Mouse (Mus musculus) cerebellum, adult 2 months (tissue): ENCODE results near the gene Ccdc146. TPM values are rescaled to one million over a fixed set of nuclear protein-coding genes. Genes with fewer than 3 reads are reported as not detected.

Experiments used
- DNase-seq, 2 experiments: peaks; one replicate each; pipeline ENCODE4 v3.0.0; 2021
- H3K27ac ChIP-seq: fragments of 200-500 bp; 2 replicates; pipeline ENCODE4 v1.5.1; 2012; ENCODE audit warnings: low read length, control low read depth, inconsistent platforms; ENCODE audit not compliant: insufficient read depth
- H3K27me3 ChIP-seq: fragments of 200-500 bp; 2 replicates; pipeline ENCODE4 v1.6.1; 2012; ENCODE audit warnings: inconsistent platforms, mild to moderate bottlenecking, low read length, moderate library complexity; ENCODE audit not compliant: control insufficient read depth, insufficient read depth
- H3K4me1 ChIP-seq: fragments of 200-500 bp; 2 replicates; pipeline ENCODE4 v1.6.1; 2011; ENCODE audit warnings: low read length; ENCODE audit not compliant: control insufficient read depth, insufficient read depth
- H3K4me3 ChIP-seq: fragments of 200-500 bp; replicated peaks from 2 replicates; pipeline ENCODE3; 2011; ENCODE audit warnings: mild to moderate bottlenecking, low read depth, low read length, control low read depth; ENCODE audit not compliant: insufficient read depth
- CTCF ChIP-seq: fragments of 200-500 bp; IDR thresholded peaks from 2 replicates; pipeline ENCODE4 v1.5.1; 2011; ENCODE audit warnings: low read depth, mild to moderate bottlenecking, control low read depth, low read length, moderate library complexity, borderline replicate concordance; ENCODE audit not compliant: insufficient read depth
- POLR2A ChIP-seq: fragments of 200-500 bp; IDR thresholded peaks from 2 replicates; pipeline ENCODE4 v1.6.1; 2011; ENCODE audit warnings: low read length, control low read depth, borderline replicate concordance; ENCODE audit not compliant: insufficient read depth
- WGBS: fragments of 180-500 bp; shearing (Covaris S2); methylation state at CpG from one replicate; pipeline ENCODE4 v1.1.7; 2018; 5-methylcytosine and 5-hydroxymethylcytosine counted together
- polyA plus RNA-seq: library from polyadenylated mRNA; depleted of rRNA; stranded (reverse); fragments of >200 nt; gene quantifications from 2 replicates; pipeline ENCODE4 v1.2.3, GENCODE M21; 2012; rRNA removed

The Ccdc146 gene
- polyA plus RNA-seq, 1 experiment, result 0.33 TPM

GRCm38 (mm10) chr5:21255551-21256132 lies 168.8 kb downstream of the Ccdc146 start:
- WGBS, result 86% methylated on average over 5 of the region's 5 CpGs
- DNase-seq, result no peak
- Histone ChIP-seq H3K4me3 (no peak overlapping the region), H3K27me3 (no peaks in the 10 kb centered on the region), H3K27ac (no peak overlapping the region), H3K4me1 (no peaks in the 10 kb centered on the region)
- TF ChIP-seq CTCF, result no peak
- no peak for TF ChIP-seq POLR2A

GRCm38 (mm10) chr5:21254731-21255525 lies 169.5 kb downstream of the Ccdc146 start:
- Histone ChIP-seq H3K4me1 (no peaks in the 10 kb centered on the region), H3K27ac (no peak overlapping the region), H3K27me3 (no peaks in the 10 kb centered on the region), H3K4me3 (no peak overlapping the region)
- 97% methylated on average over 12 of the region's 12 CpGs for WGBS
- TF ChIP-seq POLR2A (no peak), CTCF (no peak)
- no peak for DNase-seq

GRCm38 (mm10) chr5:21248834-21249233 lies 175.6 kb downstream of the Ccdc146 start:
- TF ChIP-seq POLR2A (no peak), CTCF (no peak)
- DNase-seq, result no peak
- H3K27ac ChIP-seq, result no peak overlapping the region
- H3K27me3 ChIP-seq, result no peaks in the 10 kb centered on the region
- 83% methylated on average over 5 of the region's 5 CpGs for WGBS
- no peak overlapping the region for H3K4me3 ChIP-seq
- no peaks in the 10 kb centered on the region for H3K4me1 ChIP-seq

GRCm38 (mm10) chr5:21247916-21248315 lies 176.6 kb downstream of the Ccdc146 start:
- Histone ChIP-seq H3K4me1 (no peaks in the 10 kb centered on the region), H3K27ac (no peak overlapping the region), H3K4me3 (no peak overlapping the region), H3K27me3 (no peaks in the 10 kb centered on the region)
- no peak for DNase-seq
- TF ChIP-seq CTCF (no peak), POLR2A (no peak)
- 91% methylated on average over 2 of the region's 2 CpGs for WGBS

- H3K4me1 ChIP-seq, result no peaks in the 10 kb centered on the region
- no peak for TF ChIP-seq CTCF
- no peak for TF ChIP-seq POLR2A
Observed at GRCm38 (mm10) chr5:21246794-21247193, 177.7 kb downstream of the Ccdc146 start.

GRCm38 (mm10) chr5:21245241-21245640 lies 179.2 kb downstream of the Ccdc146 start:
- no peaks in the 10 kb centered on the region for H3K4me1 ChIP-seq
- H3K27me3 ChIP-seq, result no peaks in the 10 kb centered on the region
- DNase-seq, result no peak
- H3K27ac ChIP-seq, result no peak overlapping the region
- TF ChIP-seq POLR2A, result no peak
- 84% methylated on average over 1 of the region's 1 CpGs for whole genome bisulfite sequencing
- H3K4me3 ChIP-seq, result no peak overlapping the region

More at GRCm38 (mm10) chr5:21246794-21247193, 177.7 kb downstream of the Ccdc146 start:
- H3K27ac ChIP-seq, result no peak overlapping the region
- 74% methylated on average over 6 of the region's 6 CpGs for WGBS
- no peaks in the 10 kb centered on the region for H3K27me3 ChIP-seq
- no peak for DNase-seq
- no peak overlapping the region for H3K4me3 ChIP-seq

GRCm38 (mm10) chr5:21244575-21244974 lies 179.9 kb downstream of the Ccdc146 start:
- TF ChIP-seq POLR2A, result no peak
- TF ChIP-seq CTCF, result no peak
- DNase-seq, result no peak
- Histone ChIP-seq H3K4me3 (no peak overlapping the region), H3K4me1 (no peaks in the 10 kb centered on the region), H3K27ac (no peak overlapping the region), H3K27me3 (no peaks in the 10 kb centered on the region)
- 85% methylated on average over 1 of the region's 1 CpGs for WGBS

Other genes with a start within 250 kb of the Ccdc146 start
- gene Gsap, start 238.4 kb downstream of the Ccdc146 start, polyA plus RNA-seq, result 13.9 and 15.1 TPM in 2 replicates
- gene Fgl2, start 52.0 kb downstream of the Ccdc146 start, polyA plus RNA-seq, result 0.59 and 1.1 TPM in 2 replicates
- 7.6 and 8.0 TPM in 2 replicates for gene Fam185a, start 281 bp upstream of the Ccdc146 start, polyA plus RNA-seq
- 0.18 and 0.22 TPM in 2 replicates for gene Lrrc17, start 118.9 kb upstream of the Ccdc146 start, polyA plus RNA-seq
- 0.21 and 0.30 TPM in 2 replicates for gene Fbxl13, start 221.0 kb upstream of the Ccdc146 start, polyA plus RNA-seq
- 17.3 and 17.9 TPM in 2 replicates for gene Armc10, start 221.1 kb upstream of the Ccdc146 start, polyA plus RNA-seq